Mouse (Mus musculus) liver, postnatal 0 days (tissue): ENCODE measurements around the gene Hist1h3g. TPM values are rescaled to one million over a fixed set of nuclear protein-coding genes. Genes with fewer than 3 reads are reported as not detected.
"Not testable (repeated sequence)": the region's sequence is repeated elsewhere in the genome, so short reads cannot be mapped to it uniquely, and the experiment has no call there.

Experiments
- ATAC-seq: fragments of 200-750 bp; cut with Nextera tagmentation; 2 replicates; pipeline ENCODE4 v1.8.0; 2017; ENCODE audit warnings: mild to moderate bottlenecking, moderate library complexity
- DNase-seq: peaks from one replicate; pipeline ENCODE4 v3.0.0-alpha.2; 2016
- H3K27ac ChIP-seq: fragments of 300-500 bp; sonication (generic); 2 replicates; pipeline ENCODE4 v1.5.1; 2014; ENCODE audit warnings: antibody characterized with exemption, moderate library complexity, mild to moderate bottlenecking, low read depth
- H3K27me3 ChIP-seq: fragments of 300-500 bp; sonication (generic); 2 replicates; pipeline ENCODE4 v1.6.1; 2014; ENCODE audit warnings: low read length, control low read depth, mixed read lengths; ENCODE audit not compliant: insufficient read depth
- H3K36me3 ChIP-seq: fragments of 300-500 bp; sonication (generic); replicated peaks from 2 replicates; pipeline ENCODE4 v1.6.1; 2014; ENCODE audit warnings: mild to moderate bottlenecking, control low read depth, low read length, moderate library complexity, mixed read lengths; ENCODE audit not compliant: insufficient read depth
- H3K4me1 ChIP-seq: fragments of 300-500 bp; sonication (generic); 2 replicates; pipeline ENCODE4 v1.6.1; 2014; ENCODE audit warnings: antibody characterized with exemption, mild to moderate bottlenecking, control low read depth; ENCODE audit not compliant: insufficient read depth
- H3K4me2 ChIP-seq: fragments of 300-500 bp; sonication (generic); 2 replicates; pipeline ENCODE4 v1.6.1; 2014; ENCODE audit warnings: low read depth, mild to moderate bottlenecking, low read length, moderate library complexity, mixed read lengths
- H3K4me3 ChIP-seq: fragments of 300-500 bp; sonication (generic); 2 replicates; pipeline ENCODE4 v1.5.1; 2014; ENCODE audit warnings: low read depth, low read length
- H3K9ac ChIP-seq: fragments of 300-500 bp; sonication (generic); replicated peaks from 2 replicates; pipeline ENCODE4 v1.6.1; 2014; ENCODE audit warnings: mild to moderate bottlenecking, moderate library complexity
- H3K9me3 ChIP-seq: fragments of 300-500 bp; sonication (generic); 2 replicates; pipeline ENCODE4 v1.6.1; 2016; ENCODE audit warnings: mild to moderate bottlenecking, control low read depth, low read length, mixed read lengths
- CTCF ChIP-seq: sonication (generic); IDR thresholded peaks from 2 replicates; pipeline ENCODE4 v1.5.1; 2016; ENCODE audit warnings: antibody characterized with exemption, low read depth
- EP300 ChIP-seq: IDR thresholded peaks from 2 replicates; pipeline ENCODE4 v1.6.1; 2016; ENCODE audit warnings: antibody characterized with exemption, low read depth, mild to moderate bottlenecking
- WGBS: fragments of 180-500 bp; shearing (Covaris S2); extraction: QIAGEN DNeasy Blood & Tissue Kit; methylation state at CpG from one replicate; pipeline ENCODE4 v1.1.7; 2014; ENCODE audit not compliant: insufficient replicate concordance; 5-methylcytosine and 5-hydroxymethylcytosine counted together
- polyA plus RNA-seq: library from polyadenylated mRNA; unstranded; fragments of >200 nt; fragmentation: Nextera tagmentation; extraction: Ambion mirVana; gene quantifications from 2 replicates; pipeline ENCODE4 v1.2.1, GENCODE M21; 2015

Gene Hist1h3g
- 3.7 and 6.3 TPM in 2 replicates for polyA plus RNA-seq

GRCm38 (mm10) chr13:23535137-23536075, at the start of gene Hist1h3g:
Gene Hist1h3g (plus strand): TSS chr13:23535422.
- Histone ChIP-seq H3K27ac (peak within 1 kb of the TSS; percentile 99), H3K9ac (peak within 1 kb of the TSS; percentile 87), H3K4me2 (peak within 1 kb of the TSS; percentile 80), H3K4me1 (peaks cover 18% of the 10 kb centered on the region), H3K4me3 (peak within 1 kb of the TSS; percentile 66)
- DNase-seq (peak; percentile 91), ATAC-seq (peak; percentile 82)
- not testable (repeated sequence) for H3K9me3 ChIP-seq, H3K27me3 ChIP-seq, H3K36me3 ChIP-seq
- WGBS = under 1% methylated on average over 49 of the region's 62 CpGs
- peak; percentile 5; the same call in 1 of the 2 replicates for TF ChIP-seq CTCF
- TF ChIP-seq EP300 = peak; percentile 25; the same call in 1 of the 2 replicates

- 0 out of 2 replicates have a peak, but pooled peaks cover 5% of the 10 kb centered on the region for H3K27me3 ChIP-seq
- H3K9ac ChIP-seq = no peak within 1 kb of the TSS
- 0 out of 2 replicates have a peak within 1 kb of the TSS, but pooled peaks have one; percentile 10 for H3K4me3 ChIP-seq
- ATAC-seq (peak; percentile 85), DNase-seq (peak; percentile 53)
- peaks cover 10% of the 10 kb centered on the region for H3K4me1 ChIP-seq
- H3K9me3 ChIP-seq = no peaks in the 10 kb centered on the region
- 5% methylated on average over 13 of the region's 14 CpGs for WGBS
- no peaks in the 10 kb centered on the region for H3K36me3 ChIP-seq
- TF ChIP-seq EP300 (no peak), CTCF (no peak)
- no peak within 1 kb of the TSS for H3K27ac ChIP-seq
- peak within 1 kb of the TSS; percentile 55 for H3K4me2 ChIP-seq
Measured at GRCm38 (mm10) chr13:23488400-23489322, 46.6 kb upstream of the Hist1h3g start, which contains the start of gene Btn2a2. Gene Btn2a2 (minus strand): TSS chr13:23488857.

GRCm38 (mm10) chr13:23490863-23491262, 44.4 kb upstream of the Hist1h3g start:
- Histone ChIP-seq H3K4me3 (no peak overlapping the region), H3K4me2 (no peak overlapping the region), H3K27ac (no peak overlapping the region), H3K9ac (no peak overlapping the region), H3K27me3 (0 out of 2 replicates have a peak, but pooled peaks cover 5% of the 10 kb centered on the region), H3K9me3 (no peaks in the 10 kb centered on the region), H3K36me3 (no peaks in the 10 kb centered on the region), H3K4me1 (peaks cover 10% of the 10 kb centered on the region)
- DNase-seq (no peak), ATAC-seq (no peak)
- TF ChIP-seq CTCF (no peak), EP300 (no peak)
- 46% methylated on average over 1 of the region's 1 CpGs for WGBS

- no peaks in the 10 kb centered on the region for H3K36me3 ChIP-seq
- TF ChIP-seq CTCF (no peak), EP300 (0 out of 2 replicates have a peak, but pooled peaks have one; percentile 37)
- no peak overlapping the region for H3K4me2 ChIP-seq
- DNase-seq (no peak), ATAC-seq (no peak)
- no peak overlapping the region for H3K9ac ChIP-seq
- H3K4me3 ChIP-seq = no peak overlapping the region
- no peak overlapping the region for H3K27ac ChIP-seq
- H3K27me3 ChIP-seq = 0 out of 2 replicates have a peak, but pooled peaks cover 5% of the 10 kb centered on the region
- WGBS = 22% methylated on average over 1 of the region's 1 CpGs
- peaks cover 10% of the 10 kb centered on the region for H3K4me1 ChIP-seq
- H3K9me3 ChIP-seq = no peaks in the 10 kb centered on the region
Measured at GRCm38 (mm10) chr13:23491263-23491662, 44.0 kb upstream of the Hist1h3g start.

- DNase-seq = no peak
- ATAC-seq = no peak
- Histone ChIP-seq H3K4me3 (peak overlapping the region; percentile 24), H3K4me1 (peaks cover 10% of the 10 kb centered on the region), H3K4me2 (peak overlapping the region; percentile 69), H3K9me3 (no peaks in the 10 kb centered on the region), H3K36me3 (no peaks in the 10 kb centered on the region), H3K9ac (peak overlapping the region; percentile 55; the same call in 1 of the 2 replicates), H3K27ac (no peak overlapping the region), H3K27me3 (0 out of 2 replicates have a peak, but pooled peaks cover 5% of the 10 kb centered on the region)
- TF ChIP-seq EP300 (no peak), CTCF (no peak)
- 15% methylated on average over 14 of the region's 14 CpGs for WGBS
Measured at GRCm38 (mm10) chr13:23491990-23492389, 43.2 kb upstream of the Hist1h3g start.
